ENCODE assay signal across 24 mouse cellular contexts in the genomic region with DNA sequence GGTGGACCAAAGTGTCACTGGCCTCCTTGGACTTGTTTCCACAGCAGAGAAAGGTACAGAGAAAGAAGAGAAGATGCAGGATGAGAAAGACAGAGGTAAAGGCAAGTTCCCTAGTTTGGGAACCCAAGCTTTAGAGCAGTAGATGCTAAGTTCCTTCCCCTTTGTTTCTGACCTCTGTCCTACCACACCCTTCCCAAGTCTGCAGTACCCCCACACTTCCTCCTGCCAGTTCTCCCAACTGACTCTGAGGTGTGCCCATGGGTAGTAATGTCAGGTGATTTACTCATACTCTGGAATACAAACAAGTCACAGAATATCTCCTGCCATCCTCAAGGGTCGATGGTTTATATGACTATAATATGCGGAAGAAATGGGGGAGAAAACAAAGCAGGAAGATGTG. TPM values are rescaled to one million over a fixed set of nuclear protein-coding genes. Genes with fewer than 3 reads are reported as not detected.
DNase-seq lines count a peak whose midpoint lies in the region; ATAC-seq and TF ChIP-seq lines count a peak whose summit lies in the region.
"Had no signal": no experiment of that assay in that cellular context is flagged by ENCODE, and none has a peak within 500 bp of the region (broad histone marks: within the 10 kb centered on the region; RNA-seq: fewer than 3 reads in every experiment).

No protein-coding gene starts in this region.

- intact Hi-C loops in left cerebral cortex, postnatal 10 days (cut with DNase I) = no loop called here

- H3K9ac ChIP-seq in intestine, postnatal 0 days (ENCODE audit: low read depth, low read length) = no peak overlapping the region
- no peak overlapping the region for H3K9ac ChIP-seq in hindbrain, embryonic 13.5 days
- H3K9ac ChIP-seq: embryonic facial prominence, embryonic 13.5 days; forebrain, embryonic 13.5 days; forebrain, postnatal 0 days; hindbrain, embryonic 14.5 days had no signal

- no peaks in the 10 kb centered on the region for H3K9me3 ChIP-seq in intestine, postnatal 0 days (ENCODE audit: control insufficient read depth)
- no peaks in the 10 kb centered on the region for H3K9me3 ChIP-seq in hindbrain, embryonic 13.5 days
- H3K9me3 ChIP-seq: embryonic facial prominence, embryonic 13.5 days; forebrain, embryonic 13.5 days; G1E; heart, embryonic 10.5 days had no signal

- peak; percentile 59 for ATAC-seq in intestine, postnatal 0 days
- ATAC-seq in megakaryocyte progenitor cell, adult 5-6 weeks (replicated peaks; ENCODE audit: poor library complexity) = peak; percentile 47; the same call in 1 of the 2 replicates
- ATAC-seq in hindbrain, embryonic 13.5 days (ENCODE audit: low FRiP score) = no peak
- ATAC-seq: activated CD4-positive, CD25-positive, alpha-beta regulatory T cell, adult 4 months; CD4-positive, CD25-positive, alpha-beta regulatory T cell, adult 4 months; forebrain, embryonic 13.5 days; forebrain, postnatal 0 days had no signal

- WGBS in spleen, adult 2 months = 70% methylated on average over 2 of the region's 2 CpGs
- WGBS in intestine, postnatal 0 days = 43% methylated on average over 2 of the region's 2 CpGs
- WGBS in hindbrain, embryonic 13.5 days = 100% methylated on average over 2 of the region's 2 CpGs

- no peak for TF ChIP-seq CTCF in spleen, adult 2 months (IDR thresholded peaks at IDR 0.05; ENCODE audit: extremely low read depth, insufficient read depth, insufficient read length, insufficient replicate concordance)
- no peak for TF ChIP-seq CTCF in intestine, postnatal 0 days (IDR thresholded peaks at IDR 0.05; ENCODE audit: low read depth)

- no peaks in the 10 kb centered on the region for H3K27me3 ChIP-seq in spleen, adult 2 months (ENCODE audit: control insufficient read depth, insufficient read depth, low read length)
- no peaks in the 10 kb centered on the region for H3K27me3 ChIP-seq in intestine, postnatal 0 days (replicated peaks; ENCODE audit: control insufficient read depth, insufficient read depth, low read length)
- H3K27me3 ChIP-seq in hindbrain, embryonic 13.5 days = no peaks in the 10 kb centered on the region
- H3K27me3 ChIP-seq: embryonic facial prominence, embryonic 13.5 days; forebrain, embryonic 13.5 days had no signal

- H3K27ac ChIP-seq in spleen, adult 2 months (ENCODE audit: insufficient read depth, low read length) = 0 out of 2 replicates have a peak overlapping the region, but pooled peaks have one; percentile 43
- peak overlapping the region; percentile 41; the same call in 1 of the 2 replicates for H3K27ac ChIP-seq in intestine, postnatal 0 days (ENCODE audit: low read depth, low read length)
- no peak overlapping the region for H3K27ac ChIP-seq in hindbrain, embryonic 13.5 days
- H3K27ac ChIP-seq: embryonic facial prominence, embryonic 13.5 days; forebrain, embryonic 13.5 days; gastrocnemius, adult 2 months; heart, embryonic 10.5 days; hindbrain, embryonic 14.5 days had no signal

- H3K4me2 ChIP-seq in intestine, postnatal 0 days (replicated peaks; ENCODE audit: low read depth) = no peak overlapping the region
- H3K4me2 ChIP-seq in hindbrain, embryonic 13.5 days = no peak overlapping the region
- H3K4me2 ChIP-seq: embryonic facial prominence, embryonic 13.5 days; forebrain, embryonic 13.5 days; hindbrain, embryonic 14.5 days had no signal

- no peak for TF ChIP-seq POLR2A in spleen, adult 2 months (IDR thresholded peaks at IDR 0.05; ENCODE audit: low read depth, low read length)

- H3K36me3 ChIP-seq in spleen, adult 2 months (ENCODE audit: control insufficient read depth, insufficient read depth, low read length) = no peaks in the 10 kb centered on the region
- H3K36me3 ChIP-seq in intestine, postnatal 0 days (ENCODE audit: control insufficient read depth, insufficient read depth) = no peaks in the 10 kb centered on the region
- peaks cover 20% of the 10 kb centered on the region for H3K36me3 ChIP-seq in hindbrain, embryonic 13.5 days
- H3K36me3 ChIP-seq: G1E had no signal

- peaks cover 30% of the 10 kb centered on the region for H3K4me1 ChIP-seq in spleen, adult 2 months (ENCODE audit: control insufficient read depth, insufficient read depth, insufficient read length)
- peaks cover 16% of the 10 kb centered on the region for H3K4me1 ChIP-seq in intestine, postnatal 0 days (replicated peaks; ENCODE audit: control insufficient read depth, insufficient read depth, low read length)
- peaks cover 16% of the 10 kb centered on the region for H3K4me1 ChIP-seq in hindbrain, embryonic 13.5 days (replicated peaks)

- H3K4me3 ChIP-seq in spleen, adult 2 months (ENCODE audit: extremely low read depth, insufficient read depth, insufficient read length) = no peak overlapping the region
- no peak overlapping the region for H3K4me3 ChIP-seq in intestine, postnatal 0 days (ENCODE audit: low read depth, low read length)
- H3K4me3 ChIP-seq in hindbrain, embryonic 13.5 days = no peak overlapping the region
- H3K4me3 ChIP-seq: embryonic facial prominence, embryonic 13.5 days; forebrain, embryonic 13.5 days; gastrocnemius, adult 2 months; heart, embryonic 10.5 days had no signal

- DNase-seq in spleen, adult 2 months (ENCODE audit: low read depth in 1 of 2, low spot score in 2 of 2) = no peak
- DNase-seq in spleen, adult 18-20 months = no peak
- DNase-seq in frontal cortex, postnatal 10 days (ENCODE audit: low spot score in 2 of 2) = no peak
- DNase-seq in left cerebral cortex, postnatal 10 days (ENCODE audit: extremely low spot score in 1 of 2, low spot score in 2 of 2) = no peak
- DNase-seq: adrenal gland, adult 2 months; adrenal gland, postnatal 25 days; B cell, adult 2 months; cerebellum, adult 8-10 months; cerebellum, postnatal 25 days; forebrain, postnatal 0 days; gastrocnemius, adult 2 months; heart, adult 18-20 months; heart, postnatal 10 days; heart, postnatal 4 days had no signal

RNA-seq across cellular contexts. Expression of a gene that starts 29.8 kb away (rescaled TPM):
- 19.3 and 22.4 TPM in 2 replicates for polyA plus RNA-seq in spleen, adult 2 months (2012; rRNA removed)
- 33.9 and 42.2 TPM in 2 replicates for polyA plus RNA-seq in intestine, postnatal 0 days (2015; fragmentation: Nextera tagmentation; extraction: Ambion mirVana)
- 12.1 and 19.4 TPM in 2 replicates for total RNA-seq in megakaryocyte progenitor cell, adult 5-6 weeks (2015)
- total RNA-seq in megakaryocyte progenitor cell, adult 5-6 weeks (2017) = 20.4 and 21.8 TPM in 2 replicates
- 100 to 1,000 TPM; 331 to 345 TPM for total RNA-seq in left cerebral cortex, postnatal 10 days (2021)
- polyA plus RNA-seq in hindbrain, embryonic 13.5 days (2015; fragmentation: Nextera tagmentation; extraction: Ambion mirVana) = 126 and 132 TPM in 2 replicates
